Mouse (Mus musculus): Measurements from ENCODE around the gene Zfp709. TPM values are rescaled to one million over a fixed set of nuclear protein-coding genes. Genes with fewer than 3 reads are reported as not detected.
"Not testable (repeated sequence)": the region's sequence is repeated elsewhere in the genome, so short reads cannot be mapped to it uniquely, and the experiment has no call there.

Gene Zfp709
- polyA plus RNA-seq, 1 experiment from 2014 or later: 6.6 TPM

DNA sequence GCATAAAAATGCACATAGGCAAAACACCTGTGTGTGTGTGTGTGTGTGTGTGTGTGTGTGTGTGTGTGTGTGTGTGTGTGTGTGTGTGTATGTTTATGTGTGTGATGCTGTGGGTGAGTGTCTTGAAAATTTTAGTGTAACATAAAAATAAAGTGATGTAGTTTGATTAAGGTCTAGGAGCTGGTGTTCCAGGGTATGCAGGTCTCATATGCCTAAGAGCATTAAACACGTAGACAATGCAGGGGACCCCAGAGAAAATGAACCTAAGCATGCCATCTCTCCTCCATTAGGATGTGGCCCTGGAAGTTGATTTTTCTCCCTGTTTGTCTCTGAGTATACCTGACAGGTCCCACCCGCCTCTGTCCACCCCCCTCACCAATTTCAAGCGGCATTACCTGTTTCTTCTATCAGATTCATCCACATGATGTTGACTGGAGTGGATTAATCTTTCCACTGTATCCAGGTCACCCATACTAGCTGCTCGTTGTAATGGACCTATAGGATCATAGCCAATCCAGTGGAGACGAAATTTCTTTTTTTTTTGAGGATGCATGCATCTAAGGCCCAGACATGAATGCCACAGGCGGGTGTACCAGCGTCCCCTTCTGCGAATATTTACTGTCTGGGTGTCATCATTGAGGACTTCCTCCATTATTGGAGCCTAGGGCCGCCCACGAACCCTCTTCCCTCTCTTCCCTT, 25.0 kb upstream of the Zfp709 start:
- not testable (repeated sequence) for H3K4me1 ChIP-seq (ENCODE audit: control insufficient read depth, insufficient read depth, low read length); H3K36me3 ChIP-seq (ENCODE audit: control insufficient read depth, insufficient read depth, low read length); H3K4me2 ChIP-seq (ENCODE audit: low read depth); H3K27ac ChIP-seq (ENCODE audit: low read depth, low read length); H3K27me3 ChIP-seq (ENCODE audit: control insufficient read depth, insufficient read depth, low read length); H3K4me3 ChIP-seq (ENCODE audit: low read depth, low read length); H3K9me3 ChIP-seq (ENCODE audit: control insufficient read depth, low read length); DNase-seq (ENCODE audit: low spot score); H3K9ac ChIP-seq (ENCODE audit: low read length)
- peak; percentile 38; the same call in 1 of the 2 replicates for ATAC-seq (ENCODE audit: insufficient read depth, low FRiP score, low TSS enrichment)
- 81% methylated on average over 7 of the region's 10 CpGs for WGBS

- ATAC-seq (ENCODE audit: insufficient read depth, low FRiP score, low TSS enrichment): peak; percentile 61; the same call in 1 of the 2 replicates
- not testable (repeated sequence) for H3K9ac ChIP-seq (ENCODE audit: low read length); H3K9me3 ChIP-seq (ENCODE audit: control insufficient read depth, low read length); DNase-seq (ENCODE audit: low spot score); H3K27ac ChIP-seq (ENCODE audit: low read depth, low read length); H3K27me3 ChIP-seq (ENCODE audit: control insufficient read depth, insufficient read depth, low read length); H3K4me2 ChIP-seq (ENCODE audit: low read depth); H3K36me3 ChIP-seq (ENCODE audit: control insufficient read depth, insufficient read depth, low read length); H3K4me3 ChIP-seq (ENCODE audit: low read depth, low read length); H3K4me1 ChIP-seq (ENCODE audit: control insufficient read depth, insufficient read depth, low read length)
- 85% methylated on average over 2 of the region's 2 CpGs for WGBS
These were observed 24.5 kb upstream of the Zfp709 start for GRCm38 (mm10) chr8:71857364-71857763.

GRCm38 (mm10) chr8:71861551-71861950, 20.3 kb upstream of the Zfp709 start:
- H3K4me1 ChIP-seq (ENCODE audit: control insufficient read depth, insufficient read depth, low read length); H3K27ac ChIP-seq (ENCODE audit: low read depth, low read length); H3K9ac ChIP-seq (ENCODE audit: low read length); H3K36me3 ChIP-seq (ENCODE audit: control insufficient read depth, insufficient read depth, low read length); ATAC-seq (ENCODE audit: insufficient read depth, low FRiP score, low TSS enrichment); H3K9me3 ChIP-seq (ENCODE audit: control insufficient read depth, low read length); H3K27me3 ChIP-seq (ENCODE audit: control insufficient read depth, insufficient read depth, low read length); DNase-seq (ENCODE audit: low spot score); H3K4me2 ChIP-seq (ENCODE audit: low read depth); H3K4me3 ChIP-seq (ENCODE audit: low read depth, low read length): not testable (repeated sequence)
- WGBS: 50% methylated on average over 1 of the region's 1 CpGs

- not testable (repeated sequence) for DNase-seq (ENCODE audit: low spot score); H3K4me2 ChIP-seq (ENCODE audit: low read depth)
These were observed 19.8 kb upstream of the Zfp709 start for GRCm38 (mm10) chr8:71862038-71862437.

DNA sequence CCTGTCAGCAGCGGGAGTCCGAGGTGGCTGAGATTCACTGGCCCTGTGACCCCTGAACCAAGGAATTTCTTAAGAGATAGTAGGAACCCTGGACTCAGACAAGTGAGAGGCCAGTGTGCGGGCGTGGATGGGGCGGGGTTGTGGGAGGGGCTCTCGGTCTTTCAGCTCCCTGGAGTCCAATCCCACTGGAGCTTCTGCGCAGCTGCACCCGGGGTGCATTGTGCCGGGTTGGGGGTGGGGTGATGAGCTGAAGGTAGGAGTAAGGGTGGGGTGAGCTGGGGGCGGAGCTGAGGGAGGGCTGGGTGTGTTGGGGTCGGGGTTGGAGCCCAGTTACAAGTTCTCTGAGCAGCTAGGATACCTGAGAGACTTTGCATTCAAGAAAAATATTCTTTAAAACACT, 18.8 kb downstream of the Zfp709 start:
- 38% methylated on average over 11 of the region's 11 CpGs for WGBS
- H3K4me1 ChIP-seq (ENCODE audit: control insufficient read depth, insufficient read depth, low read length); H3K9me3 ChIP-seq (ENCODE audit: control insufficient read depth, low read length); H3K36me3 ChIP-seq (ENCODE audit: control insufficient read depth, insufficient read depth, low read length); H3K4me2 ChIP-seq (ENCODE audit: low read depth); H3K4me3 ChIP-seq (ENCODE audit: low read depth, low read length); H3K9ac ChIP-seq (ENCODE audit: low read length); ATAC-seq (ENCODE audit: insufficient read depth, low FRiP score, low TSS enrichment); H3K27ac ChIP-seq (ENCODE audit: low read depth, low read length); H3K27me3 ChIP-seq (ENCODE audit: control insufficient read depth, insufficient read depth, low read length); DNase-seq (ENCODE audit: low spot score): not testable (repeated sequence)

More at GRCm38 (mm10) chr8:71862038-71862437, 19.8 kb upstream of the Zfp709 start:
- not testable (repeated sequence) for H3K27me3 ChIP-seq (ENCODE audit: control insufficient read depth, insufficient read depth, low read length); H3K4me1 ChIP-seq (ENCODE audit: control insufficient read depth, insufficient read depth, low read length); H3K36me3 ChIP-seq (ENCODE audit: control insufficient read depth, insufficient read depth, low read length); H3K9ac ChIP-seq (ENCODE audit: low read length); ATAC-seq (ENCODE audit: insufficient read depth, low FRiP score, low TSS enrichment); H3K9me3 ChIP-seq (ENCODE audit: control insufficient read depth, low read length); H3K4me3 ChIP-seq (ENCODE audit: low read depth, low read length); H3K27ac ChIP-seq (ENCODE audit: low read depth, low read length)

DNA sequence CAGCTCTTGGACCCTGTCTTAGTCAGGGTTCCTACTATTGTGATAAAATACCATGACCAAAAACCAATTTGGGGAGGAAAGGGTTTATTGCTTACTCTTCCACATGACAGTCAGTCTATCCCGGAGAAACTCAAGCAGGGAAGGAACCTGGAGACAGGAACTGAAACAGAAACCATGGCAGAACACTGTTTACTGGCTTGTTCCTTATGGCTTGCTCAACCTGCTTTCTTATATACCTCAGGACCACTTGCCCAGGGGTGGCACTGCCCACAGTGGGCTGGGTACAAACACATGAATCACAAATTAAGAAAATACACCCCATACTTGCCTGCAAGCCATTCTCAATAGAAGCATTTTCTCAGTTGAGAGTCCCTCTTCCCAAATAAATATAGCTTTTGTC, 21.3 kb downstream of the Zfp709 start:
- not testable (repeated sequence) for H3K4me2 ChIP-seq (ENCODE audit: low read depth); H3K9me3 ChIP-seq (ENCODE audit: control insufficient read depth, low read length); H3K9ac ChIP-seq (ENCODE audit: low read length); H3K27me3 ChIP-seq (ENCODE audit: control insufficient read depth, insufficient read depth, low read length); H3K36me3 ChIP-seq (ENCODE audit: control insufficient read depth, insufficient read depth, low read length); H3K27ac ChIP-seq (ENCODE audit: low read depth, low read length); DNase-seq (ENCODE audit: low spot score); H3K4me1 ChIP-seq (ENCODE audit: control insufficient read depth, insufficient read depth, low read length); ATAC-seq (ENCODE audit: insufficient read depth, low FRiP score, low TSS enrichment); H3K4me3 ChIP-seq (ENCODE audit: low read depth, low read length)
- WGBS: 88% methylated on average over 1 of the region's 1 CpGs

- no peak overlapping the region for H3K4me3 ChIP-seq (ENCODE audit: low read depth, low read length)
- no peaks in the 10 kb centered on the region for H3K4me1 ChIP-seq (ENCODE audit: control insufficient read depth, insufficient read depth, low read length)
- WGBS: 98% methylated on average over 1 of the region's 1 CpGs
- H3K27me3 ChIP-seq (ENCODE audit: control insufficient read depth, insufficient read depth, low read length): no peaks in the 10 kb centered on the region
- H3K4me2 ChIP-seq (ENCODE audit: low read depth): no peak overlapping the region
- no peaks in the 10 kb centered on the region for H3K9me3 ChIP-seq (ENCODE audit: control insufficient read depth, low read length)
- ATAC-seq (ENCODE audit: insufficient read depth, low FRiP score, low TSS enrichment) (no peak), DNase-seq (ENCODE audit: low spot score) (no peak)
- H3K27ac ChIP-seq (ENCODE audit: low read depth, low read length): no peak overlapping the region
- no peak overlapping the region for H3K9ac ChIP-seq (ENCODE audit: low read length)
- H3K36me3 ChIP-seq (ENCODE audit: control insufficient read depth, insufficient read depth, low read length): no peaks in the 10 kb centered on the region
These were observed 25.0 kb downstream of the Zfp709 start for GRCm38 (mm10) chr8:71906809-71907208.

DNA sequence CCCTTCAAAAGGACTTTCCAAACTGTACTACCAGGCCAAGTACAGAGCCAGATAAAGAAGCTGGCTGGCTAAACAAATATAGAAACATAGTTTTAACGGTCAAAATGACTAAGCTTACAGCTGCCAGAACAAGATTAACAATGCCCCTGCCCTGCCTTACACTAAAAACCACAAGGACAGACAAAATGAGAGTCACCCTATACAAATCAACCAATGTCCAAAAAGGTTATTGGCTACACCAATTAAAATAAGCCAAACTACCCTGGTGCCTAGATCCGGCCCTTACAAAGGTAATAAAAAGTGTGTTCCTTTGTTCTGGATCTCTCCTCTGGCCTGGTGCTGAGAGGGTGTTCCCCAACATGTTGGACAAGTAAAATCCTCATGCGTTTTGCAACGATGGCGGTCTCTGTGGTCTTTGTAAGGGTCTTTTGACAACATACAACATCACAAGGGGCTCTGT, 26.0 kb downstream of the Zfp709 start:
- peak overlapping the region; percentile 97 for H3K27ac ChIP-seq (ENCODE audit: low read depth, low read length)
- H3K9ac ChIP-seq (ENCODE audit: low read length): peak overlapping the region; percentile 97
- no peak; the same call in 1 of the 2 replicates for ATAC-seq (ENCODE audit: insufficient read depth, low FRiP score, low TSS enrichment)

More for the DNA sequence above, 26.0 kb downstream of the Zfp709 start:
- no peaks in the 10 kb centered on the region for H3K9me3 ChIP-seq (ENCODE audit: control insufficient read depth, low read length)
- H3K4me2 ChIP-seq (ENCODE audit: low read depth): peak overlapping the region; percentile 53
- peak overlapping the region; percentile 71 for H3K4me3 ChIP-seq (ENCODE audit: low read depth, low read length)
- no peak for DNase-seq (ENCODE audit: low spot score)
- H3K36me3 ChIP-seq (ENCODE audit: control insufficient read depth, insufficient read depth, low read length): no peaks in the 10 kb centered on the region
- WGBS: 91% methylated on average over 5 of the region's 5 CpGs
- H3K27me3 ChIP-seq (ENCODE audit: control insufficient read depth, insufficient read depth, low read length): no peaks in the 10 kb centered on the region
- no peaks in the 10 kb centered on the region for H3K4me1 ChIP-seq (ENCODE audit: control insufficient read depth, insufficient read depth, low read length)

All from neural tube, embryonic 11.5 days (tissue).